Mouse (Mus musculus): Measurements from ENCODE around the gene Naa15. TPM values are rescaled to one million over a fixed set of nuclear protein-coding genes. Genes with fewer than 3 reads are reported as not detected.

Naa15 gene
- polyA plus RNA-seq, 1 experiment from 2014 or later = 65.0 TPM

GRCm38 (mm10) chr3:51521262-51521661, 106.3 kb downstream of the Naa15 start:
- ChIA-PET POLR2A (interaction anchor here (0.8 to 1.5 kb wide), 2 partner anchors 39 to 40 kb away, joined by 3 read pairs; partner anchors contain the start of gene Setd7), CTCF (interaction anchor here (3.8 kb wide), 1 partner anchor 10 kb away, joined by 19 read pairs; no protein-coding TSS in a partner anchor)
- no peaks in the 10 kb centered on the region for H3K27me3 ChIP-seq
- in situ Hi-C loops (cut with MboI; ENCODE audit: low pct_unique_long_range_greater_than_20kb) = no loop called here
- DNase-seq (ENCODE audit: low read depth, low spot score) (no peak), ATAC-seq (no peak)
- TF ChIP-seq CTCF (IDR thresholded peaks at IDR 0.05) = no peak

GRCm38 (mm10) chr3:51525186-51525785, 110.3 kb downstream of the Naa15 start:
- ChIA-PET CTCF (interaction anchor here (0.9 to 2.7 kb wide), 5 partner anchors 9 to 15 kb away, joined by 3 to 12 read pairs (median 4); no protein-coding TSS in a partner anchor), POLR2A (no interaction called here)
- H3K27me3 ChIP-seq = no peaks in the 10 kb centered on the region
- TF ChIP-seq CTCF (IDR thresholded peaks at IDR 0.05) = no peak
- in situ Hi-C loops (cut with MboI; ENCODE audit: low pct_unique_long_range_greater_than_20kb) = no loop called here
- no peak for DNase-seq (ENCODE audit: low read depth, low spot score)
- no peak for ATAC-seq

Other genes with a start within 250 kb of the Naa15 start
- gene Noct, start 190.7 kb upstream of the Naa15 start, polyA plus RNA-seq (2021) = 36.1 TPM
- gene Elf2, start 74.5 kb upstream of the Naa15 start, polyA plus RNA-seq (2021) = 69.6 TPM
- gene Mgarp, start 18.4 kb upstream of the Naa15 start, polyA plus RNA-seq (2021) = 0.85 TPM
- 652 TPM for gene Ndufc1, start 6.2 kb upstream of the Naa15 start, polyA plus RNA-seq (2021)
- 20.6 TPM for gene Rab33b, start 68.8 kb downstream of the Naa15 start, polyA plus RNA-seq (2021)
- 76.5 TPM for gene Setd7, start 145.7 kb downstream of the Naa15 start, polyA plus RNA-seq (2021)
- gene Mgst2, start 245.2 kb downstream of the Naa15 start, polyA plus RNA-seq (2021) = 118 TPM

Data from Patski (cell line).